In genomic region chr14:86675314-86675713, GRCm38 (mm10) we compare ENCODE assay signal across 10 mouse cellular contexts.
"Had no signal": no experiment of that assay in that cellular context is flagged by ENCODE, and none has a peak within 500 bp of the region (broad histone marks: within the 10 kb centered on the region; RNA-seq: fewer than 3 reads in every experiment).

No protein-coding gene starts in this region.

- H3K4me2 ChIP-seq: liver, embryonic 13.5 days; lung, embryonic 15.5 days; midbrain, embryonic 12.5 days had no signal

- DNase-seq: kidney, postnatal 10 days; liver, embryonic 13.5 days; liver, postnatal 0 days; lung, postnatal 14 days; right cerebral cortex, postnatal 25 days; thymus, postnatal 36 days had no signal

- H3K4me1 ChIP-seq: limb, embryonic 10.5 days; liver, embryonic 13.5 days had no signal

- H3K27ac ChIP-seq: left cerebral cortex, adult 2 months; limb, embryonic 10.5 days; liver, embryonic 13.5 days; lung, embryonic 15.5 days; midbrain, embryonic 12.5 days had no signal

- ATAC-seq: liver, postnatal 0 days had no signal

- H3K27me3 ChIP-seq: liver, embryonic 13.5 days; lung, embryonic 15.5 days; midbrain, embryonic 12.5 days had no signal

- H3K9me3 ChIP-seq: limb, embryonic 10.5 days; liver, embryonic 13.5 days; lung, embryonic 15.5 days; midbrain, embryonic 12.5 days had no signal

- H3K4me3 ChIP-seq: left cerebral cortex, adult 2 months; limb, embryonic 10.5 days; liver, embryonic 13.5 days; lung, embryonic 15.5 days; midbrain, embryonic 12.5 days had no signal

- H3K9ac ChIP-seq: liver, embryonic 13.5 days; liver, postnatal 0 days; lung, embryonic 15.5 days; midbrain, embryonic 12.5 days had no signal

- H3K36me3 ChIP-seq: limb, embryonic 10.5 days; liver, embryonic 13.5 days; lung, embryonic 15.5 days; midbrain, embryonic 12.5 days had no signal
